Mouse (Mus musculus): Measurements from ENCODE around the gene Pemt.

DNA sequence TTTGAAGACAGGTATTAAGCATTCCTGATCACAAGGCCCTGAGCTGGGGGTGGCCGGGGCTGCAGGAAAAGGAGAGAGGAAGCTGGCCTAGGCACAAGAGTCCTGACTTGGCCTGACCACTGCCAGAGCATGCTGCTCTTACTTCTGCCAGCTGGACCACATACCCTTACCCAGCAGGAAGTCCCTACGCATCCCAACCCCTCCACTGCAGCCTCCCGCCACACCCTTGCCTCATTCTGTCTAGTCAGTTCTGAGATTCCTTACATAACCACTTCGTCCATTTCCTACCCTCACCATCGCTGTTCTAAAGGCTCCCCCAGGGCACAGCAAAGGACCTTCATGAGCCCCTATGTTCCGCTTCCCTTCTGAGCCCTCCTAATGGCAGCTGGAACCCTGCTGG, 12.0 kb downstream of the Pemt start:
- no peak for TF ChIP-seq CTCF (IDR thresholded peaks at IDR 0.05; ENCODE audit: borderline replicate concordance, insufficient read depth, low read depth, low read length)
- TF ChIP-seq POLR2A (IDR thresholded peaks at IDR 0.05; ENCODE audit: borderline replicate concordance, insufficient read depth, low read length): no peak
